Mouse (Mus musculus): Measurements from ENCODE around the gene Cdkn1b.

Gene Cdkn1b

DNA sequence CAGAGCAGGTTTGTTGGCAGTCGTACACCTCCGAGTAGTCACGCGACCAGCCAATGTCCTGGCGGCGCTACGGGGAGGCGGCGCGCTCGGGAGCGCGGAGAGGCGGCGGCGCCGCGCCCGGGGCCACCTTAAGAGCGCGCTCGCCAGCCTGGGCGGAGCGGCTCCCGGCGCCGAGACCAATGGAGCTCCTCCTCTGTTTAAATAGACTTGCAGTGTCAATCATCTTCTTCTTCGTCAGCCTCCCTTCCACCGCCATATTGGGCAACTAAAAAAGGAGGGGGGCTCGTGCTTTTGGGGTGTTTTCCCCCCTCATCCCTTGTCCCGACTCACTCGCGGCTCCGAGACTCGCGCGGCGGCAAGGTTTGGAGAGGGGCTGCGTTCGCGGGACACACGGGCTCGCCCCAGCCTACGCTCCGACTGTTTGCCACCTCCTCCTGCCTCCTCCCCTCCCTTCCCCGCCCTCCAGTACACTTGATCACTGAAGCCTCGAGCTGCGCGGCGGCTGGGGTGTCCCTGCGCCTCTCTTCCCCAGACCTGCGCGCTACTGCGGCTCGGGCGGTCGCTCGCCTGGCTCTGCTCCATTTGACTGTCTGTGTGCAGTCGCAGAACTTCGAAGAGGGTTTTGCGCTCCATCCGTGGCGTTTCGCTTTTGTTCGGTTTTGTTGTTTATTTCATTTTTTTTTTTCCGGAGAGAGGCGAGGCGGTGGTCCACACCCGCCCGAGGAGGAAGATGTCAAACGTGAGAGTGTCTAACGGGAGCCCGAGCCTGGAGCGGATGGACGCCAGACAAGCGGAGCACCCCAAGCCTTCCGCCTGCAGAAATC, at the start of gene Cdkn1b:
Gene Cdkn1b (plus strand): TSS at position 212 of the 824 bp plus-strand sequence.
- peak; percentile 92 for DNase-seq

- DNase-seq: no peak
These were observed 49.3 kb upstream of the Cdkn1b start for GRCm38 (mm10) chr6:134870887-134871286.

DNA sequence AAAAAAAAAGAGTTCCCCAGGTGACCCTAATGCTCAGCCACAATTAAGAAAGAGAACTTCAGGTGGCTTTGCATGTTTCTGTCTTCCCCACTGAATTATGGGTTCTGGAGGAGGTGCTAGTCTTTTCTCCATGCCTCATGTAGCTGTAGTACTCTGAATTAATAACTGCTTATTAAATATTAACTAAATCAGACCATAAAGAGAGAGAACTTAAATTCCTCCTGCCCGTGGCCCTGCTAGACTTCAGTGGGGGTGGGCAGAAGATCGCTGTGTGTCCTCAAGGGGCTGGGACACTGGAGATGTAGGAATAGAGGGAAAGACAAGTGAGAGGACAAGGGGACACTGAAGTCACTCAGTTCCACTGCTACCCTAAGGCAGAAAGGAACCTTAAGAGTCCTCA, 48.0 kb upstream of the Cdkn1b start:
- no peak for DNase-seq

GRCm38 (mm10) chr6:134873018-134873417, 47.2 kb upstream of the Cdkn1b start:
- DNase-seq: no peak

- DNase-seq: peak; percentile 31
These were observed 43.4 kb upstream of the Cdkn1b start for GRCm38 (mm10) chr6:134876795-134877194.

DNA sequence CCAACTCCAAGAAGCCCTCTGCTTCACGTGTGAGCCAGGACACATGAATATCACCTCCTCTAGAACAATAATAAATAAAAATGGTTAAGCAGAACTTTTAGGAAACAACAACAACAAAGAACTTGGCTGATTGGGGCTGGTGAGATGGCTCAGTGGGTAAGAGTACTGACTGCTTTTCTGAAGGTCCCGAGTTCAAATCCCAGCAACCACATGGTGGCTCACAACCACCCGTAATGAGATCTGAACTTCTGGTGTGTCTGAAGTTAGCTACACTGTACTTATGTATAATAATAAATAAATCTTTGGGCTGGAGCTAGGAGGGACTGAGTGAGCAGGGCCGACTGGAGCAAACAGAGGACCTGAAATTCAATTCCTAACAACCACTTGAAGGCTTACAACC, 42.9 kb upstream of the Cdkn1b start:
- DNase-seq: no peak

DNA sequence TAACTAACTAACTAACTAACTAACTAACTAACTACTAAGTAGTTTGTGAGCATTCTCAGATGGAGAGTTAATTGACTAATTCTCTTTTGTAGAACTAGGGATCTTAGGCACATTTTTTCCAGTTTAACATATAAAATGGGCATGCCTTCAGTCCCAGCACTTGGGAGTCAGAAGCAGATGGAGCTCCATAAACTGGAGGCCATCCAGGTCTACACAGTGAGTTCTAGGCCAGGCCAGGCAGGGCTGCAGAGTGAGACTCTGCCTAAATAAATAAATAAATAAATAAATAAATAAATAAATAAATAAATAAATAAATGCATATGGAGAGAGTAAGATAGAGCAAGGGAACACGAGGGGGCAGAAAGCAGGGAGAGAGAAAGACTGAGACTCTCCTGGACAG, 42.3 kb upstream of the Cdkn1b start:
- no peak for DNase-seq

DNA sequence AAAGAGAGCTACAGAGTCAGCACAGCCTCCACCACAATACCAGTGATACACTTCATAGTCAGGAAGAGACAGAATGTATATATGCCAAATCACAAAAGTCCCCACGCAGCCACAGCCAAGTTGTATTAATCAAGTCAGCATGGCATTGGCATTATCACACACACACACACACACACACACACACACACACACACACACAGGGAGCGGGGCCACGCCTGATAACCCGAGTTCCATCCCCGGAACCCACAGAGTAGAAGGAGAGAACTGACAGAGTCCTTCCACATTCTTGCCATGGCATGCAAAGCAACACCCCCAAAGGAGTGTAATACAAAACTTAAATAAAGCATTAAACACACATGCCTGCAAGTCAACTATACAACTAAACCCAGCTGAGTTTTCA, 40.6 kb upstream of the Cdkn1b start:
- peak; percentile 18 for DNase-seq

GRCm38 (mm10) chr6:134880046-134880445, 40.2 kb upstream of the Cdkn1b start:
- DNase-seq: no peak

- DNase-seq: no peak
These were observed 36.5 kb upstream of the Cdkn1b start for GRCm38 (mm10) chr6:134883661-134884060.

DNA sequence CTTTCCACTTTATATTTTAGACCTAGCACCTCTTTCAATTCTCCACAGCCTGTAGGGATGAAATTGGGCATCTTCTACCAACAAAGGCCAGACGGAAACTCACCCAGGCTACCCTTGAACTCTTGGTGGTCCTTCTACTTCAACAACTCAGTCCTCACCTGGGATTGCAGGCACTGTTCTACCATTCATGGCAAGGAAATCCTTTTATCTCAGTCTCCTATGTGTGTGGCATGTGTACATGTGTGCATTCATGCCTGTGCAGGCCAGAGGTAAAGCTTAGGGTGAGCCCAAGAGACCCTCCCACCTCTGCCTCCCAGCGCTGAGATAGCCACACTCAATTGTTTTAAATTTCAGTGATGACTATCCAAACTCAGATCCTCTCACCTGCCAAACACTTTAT, 34.7 kb upstream of the Cdkn1b start:
- no peak for DNase-seq

DNA sequence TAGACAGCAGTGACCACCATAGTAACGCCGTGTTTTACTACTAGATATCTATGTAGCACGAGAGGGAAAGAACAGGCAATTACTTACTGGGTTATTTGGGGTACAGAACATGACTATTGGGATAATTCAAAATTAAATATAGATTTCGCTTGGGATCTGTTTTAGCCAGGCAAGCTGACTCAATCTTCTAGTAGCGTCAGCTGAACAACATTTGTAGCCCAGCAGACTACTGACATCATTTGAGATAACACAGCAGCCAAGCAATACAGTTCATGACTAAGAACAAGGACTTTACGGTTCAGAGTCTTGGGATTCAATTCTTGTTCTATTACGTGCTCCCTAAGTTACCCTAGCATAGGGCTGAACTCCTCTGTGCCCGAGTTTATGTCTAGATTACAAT, 33.7 kb upstream of the Cdkn1b start:
- DNase-seq: no peak

DNA sequence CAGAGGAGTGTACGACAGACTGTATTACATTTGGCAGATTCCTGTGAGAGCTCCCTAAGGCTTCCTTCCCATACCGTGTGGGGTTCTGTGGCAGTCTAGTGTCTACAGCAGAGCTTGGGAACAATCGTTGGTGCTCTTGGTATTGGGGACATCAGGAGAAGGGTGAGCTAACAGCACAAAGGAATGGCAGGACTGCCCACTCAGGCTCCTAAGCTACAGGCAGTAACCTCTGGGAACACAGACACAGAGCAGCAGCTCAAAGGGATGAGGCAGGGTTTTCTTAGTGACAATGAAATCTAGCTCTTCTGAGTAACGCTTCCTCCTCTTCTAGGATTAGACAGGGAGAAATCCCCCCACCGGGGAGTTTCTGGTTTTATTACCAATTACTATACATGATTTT, 33.2 kb upstream of the Cdkn1b start:
- DNase-seq: no peak

GRCm38 (mm10) chr6:134887711-134888449, 32.3 kb upstream of the Cdkn1b start:
- DNase-seq: no peak

DNA sequence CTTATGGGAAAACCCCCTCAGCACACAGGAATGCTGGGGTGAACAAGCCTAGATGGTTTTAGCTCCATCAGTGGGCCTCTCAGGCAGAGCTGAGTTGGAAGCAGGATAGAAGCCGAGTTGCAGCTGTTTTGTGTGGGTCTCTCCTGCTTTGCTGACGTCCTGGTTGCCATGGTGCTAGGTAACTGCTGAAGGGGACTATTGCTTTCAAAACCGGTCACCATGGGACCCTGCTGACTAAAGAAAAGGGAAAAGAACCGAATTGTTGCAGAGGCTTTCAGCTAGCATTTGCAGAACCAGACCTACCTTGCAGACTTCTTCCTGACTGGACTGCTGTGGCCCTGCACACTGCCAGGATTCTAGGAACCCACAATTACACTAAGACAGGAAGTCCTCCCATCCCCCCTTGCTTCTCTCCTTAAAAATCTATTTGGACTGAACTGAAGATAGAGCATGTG, 31.6 kb upstream of the Cdkn1b start:
- DNase-seq: no peak

GRCm38 (mm10) chr6:134889763-134890162, 30.4 kb upstream of the Cdkn1b start:
- DNase-seq: no peak

GRCm38 (mm10) chr6:134890436-134890835, 29.8 kb upstream of the Cdkn1b start:
- DNase-seq: no peak

- peak; percentile 46 for DNase-seq
These were observed 23.4 kb upstream of the Cdkn1b start for GRCm38 (mm10) chr6:134896570-134897436.

DNA sequence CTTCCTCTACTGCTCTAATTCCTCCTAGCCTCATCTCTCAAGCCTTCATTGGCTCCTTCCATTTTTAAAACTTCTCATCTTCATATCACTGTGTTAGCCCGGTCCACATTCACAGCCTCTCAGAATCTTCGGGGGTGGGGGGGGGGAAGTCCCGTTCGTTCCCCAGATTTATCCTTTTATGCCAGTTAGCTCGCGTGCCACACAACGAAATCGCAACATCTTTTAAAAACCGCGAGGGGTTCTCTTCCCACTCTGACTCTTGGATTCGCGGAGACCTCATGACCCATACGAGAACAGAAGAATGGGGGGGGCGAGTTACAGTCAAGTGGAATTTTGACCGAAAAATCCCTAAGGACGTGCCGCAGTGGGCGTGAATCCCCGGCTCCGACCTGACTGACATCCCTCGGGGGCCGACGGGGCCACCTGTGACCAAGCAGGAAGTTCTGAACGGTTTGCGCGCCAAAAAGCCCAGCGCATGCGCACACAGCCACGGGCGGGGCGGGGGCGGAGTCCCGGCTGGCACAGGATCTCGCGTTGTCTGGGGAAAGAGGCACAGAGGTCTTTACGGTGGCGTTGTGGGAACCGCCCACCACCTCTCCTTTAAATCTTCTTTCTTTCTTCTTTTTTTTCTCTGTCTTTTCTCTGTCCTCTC, 22.6 kb upstream of the Cdkn1b start:
- DNase-seq: peak; percentile 98

GRCm38 (mm10) chr6:134898095-134898965, 21.9 kb upstream of the Cdkn1b start, which contains the start of gene Gpr19:
Gene Gpr19, minus strand, starts transcription at chr6:134898578.
- DNase-seq: peak; percentile 93

GRCm38 (mm10) chr6:134903368-134903767, 16.8 kb upstream of the Cdkn1b start:
- DNase-seq: no peak
